Mouse (Mus musculus) retina, adult 2 months (tissue): ENCODE results near the gene Gm16513.
"Not testable (repeated sequence)": the region's sequence is repeated elsewhere in the genome, so short reads cannot be mapped to it uniquely, and the experiment has no call there.

Source experiments
- DNase-seq: peaks from one replicate; pipeline ENCODE4 v3.0.0-alpha.2; 2012; ENCODE audit warnings: low read depth, low spot score

Gm16513 gene

GRCm38 (mm10) chr5:95182324-95182723 lies at the start of gene Gm16513:
Gene Gm16513, plus strand, starts transcription at chr5:95182624.
- not testable (repeated sequence) for DNase-seq
